Mouse (Mus musculus): Measurements from ENCODE around the gene Ccdc97. TPM values are rescaled to one million over a fixed set of nuclear protein-coding genes. Genes with fewer than 3 reads are reported as not detected.

The Ccdc97 gene
- 24.8 and 32.4 TPM in 2 replicates for polyA plus RNA-seq (2014; fragmentation: Nextera tagmentation; extraction: Ambion mirVana)

- Histone ChIP-seq H3K27ac (ENCODE audit: low read depth, low read length) (peak within 1 kb of the TSS; percentile 84), H3K9ac (ENCODE audit: low read depth, low read length) (peak within 1 kb of the TSS; percentile 71), H3K27me3 (ENCODE audit: control insufficient read depth, insufficient read depth, low read length) (no peaks in the 10 kb centered on the region), H3K4me2 (replicated peaks; ENCODE audit: low read depth, low read length) (peak within 1 kb of the TSS; percentile 82), H3K9me3 (ENCODE audit: control insufficient read depth, low read length) (no peaks in the 10 kb centered on the region), H3K4me3 (ENCODE audit: low read length) (peak within 1 kb of the TSS; percentile 70), H3K4me1 (ENCODE audit: control insufficient read depth, insufficient read depth, low read length) (peaks cover 13% of the 10 kb centered on the region), H3K36me3 (ENCODE audit: control insufficient read depth, insufficient read depth, low read length) (peaks cover 64% of the 10 kb centered on the region)
- WGBS, result 5% methylated on average over 32 of the region's 32 CpGs
- ATAC-seq (ENCODE audit: low FRiP score, low TSS enrichment), result peak; percentile 84
These were observed at the start of gene Ccdc97 for GRCm38 (mm10) chr7:25718788-25719417. TSS of gene Ccdc97 (minus strand) at chr7:25719088.

- H3K4me2 ChIP-seq (replicated peaks; ENCODE audit: low read depth, low read length), result no peak overlapping the region
- H3K27me3 ChIP-seq (ENCODE audit: control insufficient read depth, insufficient read depth, low read length), result no peaks in the 10 kb centered on the region
- no peak overlapping the region for H3K9ac ChIP-seq (ENCODE audit: low read depth, low read length)
- 88% methylated on average over 5 of the region's 5 CpGs for WGBS
- no peaks in the 10 kb centered on the region for H3K9me3 ChIP-seq (ENCODE audit: control insufficient read depth, low read length)
- no peak overlapping the region for H3K27ac ChIP-seq (ENCODE audit: low read depth, low read length)
- 0 out of 2 replicates have a peak, but pooled peaks cover 3% of the 10 kb centered on the region for H3K4me1 ChIP-seq (ENCODE audit: control insufficient read depth, insufficient read depth, low read length)
- H3K4me3 ChIP-seq (ENCODE audit: low read length), result no peak overlapping the region
- peaks cover 66% of the 10 kb centered on the region for H3K36me3 ChIP-seq (ENCODE audit: control insufficient read depth, insufficient read depth, low read length)
- ATAC-seq (ENCODE audit: low FRiP score, low TSS enrichment), result no peak
These were observed 49.3 kb upstream of the Ccdc97 start for GRCm38 (mm10) chr7:25768229-25768628.

GRCm38 (mm10) chr7:25766108-25766507, 47.2 kb upstream of the Ccdc97 start:
- no peak overlapping the region for H3K4me2 ChIP-seq (replicated peaks; ENCODE audit: low read depth, low read length)
- H3K36me3 ChIP-seq (ENCODE audit: control insufficient read depth, insufficient read depth, low read length), result peaks cover 53% of the 10 kb centered on the region
- H3K4me1 ChIP-seq (ENCODE audit: control insufficient read depth, insufficient read depth, low read length), result 0 out of 2 replicates have a peak, but pooled peaks cover 3% of the 10 kb centered on the region
- no peak overlapping the region for H3K9ac ChIP-seq (ENCODE audit: low read depth, low read length)
- ATAC-seq (ENCODE audit: low FRiP score, low TSS enrichment), result no peak
- H3K27me3 ChIP-seq (ENCODE audit: control insufficient read depth, insufficient read depth, low read length), result no peaks in the 10 kb centered on the region
- H3K9me3 ChIP-seq (ENCODE audit: control insufficient read depth, low read length), result no peaks in the 10 kb centered on the region
- WGBS, result 82% methylated on average over 6 of the region's 6 CpGs
- no peak overlapping the region for H3K4me3 ChIP-seq (ENCODE audit: low read length)
- no peak overlapping the region for H3K27ac ChIP-seq (ENCODE audit: low read depth, low read length)

- Histone ChIP-seq H3K4me1 (ENCODE audit: control insufficient read depth, insufficient read depth, low read length) (0 out of 2 replicates have a peak, but pooled peaks cover 3% of the 10 kb centered on the region), H3K36me3 (ENCODE audit: control insufficient read depth, insufficient read depth, low read length) (peaks cover 42% of the 10 kb centered on the region; the same call in 1 of the 2 replicates), H3K27me3 (ENCODE audit: control insufficient read depth, insufficient read depth, low read length) (no peaks in the 10 kb centered on the region), H3K9ac (ENCODE audit: low read depth, low read length) (no peak overlapping the region), H3K4me2 (replicated peaks; ENCODE audit: low read depth, low read length) (no peak overlapping the region), H3K27ac (ENCODE audit: low read depth, low read length) (peak overlapping the region; percentile 93), H3K4me3 (ENCODE audit: low read length) (no peak overlapping the region), H3K9me3 (ENCODE audit: control insufficient read depth, low read length) (no peaks in the 10 kb centered on the region)
- WGBS, result 52% methylated on average over 5 of the region's 5 CpGs
- peak; percentile 55 for ATAC-seq (ENCODE audit: low FRiP score, low TSS enrichment)
These were observed 45.3 kb upstream of the Ccdc97 start for GRCm38 (mm10) chr7:25764221-25764620.

- Histone ChIP-seq H3K4me2 (replicated peaks; ENCODE audit: low read depth, low read length) (no peak overlapping the region), H3K4me1 (ENCODE audit: control insufficient read depth, insufficient read depth, low read length) (0 out of 2 replicates have a peak, but pooled peaks cover 3% of the 10 kb centered on the region), H3K27me3 (ENCODE audit: control insufficient read depth, insufficient read depth, low read length) (no peaks in the 10 kb centered on the region), H3K9ac (ENCODE audit: low read depth, low read length) (no peak overlapping the region), H3K9me3 (ENCODE audit: control insufficient read depth, low read length) (no peaks in the 10 kb centered on the region), H3K36me3 (ENCODE audit: control insufficient read depth, insufficient read depth, low read length) (peaks cover 39% of the 10 kb centered on the region; the same call in 1 of the 2 replicates), H3K27ac (ENCODE audit: low read depth, low read length) (peak overlapping the region; percentile 93), H3K4me3 (ENCODE audit: low read length) (no peak overlapping the region)
- 44% methylated on average over 11 of the region's 11 CpGs for WGBS
- peak; percentile 70 for ATAC-seq (ENCODE audit: low FRiP score, low TSS enrichment)
These were observed 44.8 kb upstream of the Ccdc97 start for GRCm38 (mm10) chr7:25763678-25764077.

- H3K36me3 ChIP-seq (ENCODE audit: control insufficient read depth, insufficient read depth, low read length), result peaks cover 24% of the 10 kb centered on the region; the same call in 1 of the 2 replicates
- no peaks in the 10 kb centered on the region for H3K27me3 ChIP-seq (ENCODE audit: control insufficient read depth, insufficient read depth, low read length)
- no peak overlapping the region for H3K9ac ChIP-seq (ENCODE audit: low read depth, low read length)
- H3K27ac ChIP-seq (ENCODE audit: low read depth, low read length), result no peak overlapping the region
- H3K4me3 ChIP-seq (ENCODE audit: low read length), result no peak overlapping the region
- 0 out of 2 replicates have a peak, but pooled peaks cover 3% of the 10 kb centered on the region for H3K4me1 ChIP-seq (ENCODE audit: control insufficient read depth, insufficient read depth, low read length)
- H3K4me2 ChIP-seq (replicated peaks; ENCODE audit: low read depth, low read length), result no peak overlapping the region
- WGBS, result 86% methylated on average over 10 of the region's 10 CpGs
- H3K9me3 ChIP-seq (ENCODE audit: control insufficient read depth, low read length), result no peaks in the 10 kb centered on the region
- no peak for ATAC-seq (ENCODE audit: low FRiP score, low TSS enrichment)
These were observed 42.5 kb upstream of the Ccdc97 start for GRCm38 (mm10) chr7:25761354-25761753.

GRCm38 (mm10) chr7:25756011-25756410, 37.1 kb upstream of the Ccdc97 start:
- peak overlapping the region; percentile 87 for H3K4me2 ChIP-seq (replicated peaks; ENCODE audit: low read depth, low read length)
- 0% methylated on average over 18 of the region's 18 CpGs for WGBS
- H3K36me3 ChIP-seq (ENCODE audit: control insufficient read depth, insufficient read depth, low read length), result peaks cover 25% of the 10 kb centered on the region
- no peaks in the 10 kb centered on the region for H3K9me3 ChIP-seq (ENCODE audit: control insufficient read depth, low read length)
- H3K27me3 ChIP-seq (ENCODE audit: control insufficient read depth, insufficient read depth, low read length), result no peaks in the 10 kb centered on the region
- H3K27ac ChIP-seq (ENCODE audit: low read depth, low read length), result peak overlapping the region; percentile 91
- peak overlapping the region; percentile 97 for H3K4me3 ChIP-seq (ENCODE audit: low read length)
- peak; percentile 47 for ATAC-seq (ENCODE audit: low FRiP score, low TSS enrichment)
- H3K4me1 ChIP-seq (ENCODE audit: control insufficient read depth, insufficient read depth, low read length), result peaks cover 15% of the 10 kb centered on the region
- H3K9ac ChIP-seq (ENCODE audit: low read depth, low read length), result peak overlapping the region; percentile 55

- Histone ChIP-seq H3K4me2 (replicated peaks; ENCODE audit: low read depth, low read length) (peak overlapping the region; percentile 87), H3K27ac (ENCODE audit: low read depth, low read length) (peak overlapping the region; percentile 91), H3K4me1 (ENCODE audit: control insufficient read depth, insufficient read depth, low read length) (peaks cover 15% of the 10 kb centered on the region), H3K9me3 (ENCODE audit: control insufficient read depth, low read length) (no peaks in the 10 kb centered on the region), H3K9ac (ENCODE audit: low read depth, low read length) (peak overlapping the region; percentile 55), H3K36me3 (ENCODE audit: control insufficient read depth, insufficient read depth, low read length) (peaks cover 31% of the 10 kb centered on the region), H3K4me3 (ENCODE audit: low read length) (peak overlapping the region; percentile 97), H3K27me3 (ENCODE audit: control insufficient read depth, insufficient read depth, low read length) (no peaks in the 10 kb centered on the region)
- peak; percentile 34 for ATAC-seq (ENCODE audit: low FRiP score, low TSS enrichment)
- WGBS, result under 1% methylated on average over 15 of the region's 15 CpGs
These were observed 36.6 kb upstream of the Ccdc97 start for GRCm38 (mm10) chr7:25755468-25755833.

- ATAC-seq (ENCODE audit: low FRiP score, low TSS enrichment), result peak; percentile 94
- WGBS, result under 1% methylated on average over 55 of the region's 55 CpGs
- Histone ChIP-seq H3K9ac (ENCODE audit: low read depth, low read length) (peak within 1 kb of the TSS; percentile 100), H3K9me3 (ENCODE audit: control insufficient read depth, low read length) (no peaks in the 10 kb centered on the region), H3K36me3 (ENCODE audit: control insufficient read depth, insufficient read depth, low read length) (peaks cover 35% of the 10 kb centered on the region), H3K4me1 (ENCODE audit: control insufficient read depth, insufficient read depth, low read length) (peaks cover 15% of the 10 kb centered on the region), H3K4me2 (replicated peaks; ENCODE audit: low read depth, low read length) (peak within 1 kb of the TSS; percentile 87), H3K27me3 (ENCODE audit: control insufficient read depth, insufficient read depth, low read length) (no peaks in the 10 kb centered on the region), H3K27ac (ENCODE audit: low read depth, low read length) (peak within 1 kb of the TSS; percentile 91), H3K4me3 (ENCODE audit: low read length) (peak within 1 kb of the TSS; percentile 97)
These were observed 36.0 kb upstream of the Ccdc97 start, which contains the start of gene Hnrnpul1 for GRCm38 (mm10) chr7:25754738-25755467. TSS of gene Hnrnpul1 (minus strand) at chr7:25754757.

Data from kidney, embryonic 14.5 days (tissue).